Mouse (Mus musculus): ENCODE data around the gene Rccd1.

DNA sequence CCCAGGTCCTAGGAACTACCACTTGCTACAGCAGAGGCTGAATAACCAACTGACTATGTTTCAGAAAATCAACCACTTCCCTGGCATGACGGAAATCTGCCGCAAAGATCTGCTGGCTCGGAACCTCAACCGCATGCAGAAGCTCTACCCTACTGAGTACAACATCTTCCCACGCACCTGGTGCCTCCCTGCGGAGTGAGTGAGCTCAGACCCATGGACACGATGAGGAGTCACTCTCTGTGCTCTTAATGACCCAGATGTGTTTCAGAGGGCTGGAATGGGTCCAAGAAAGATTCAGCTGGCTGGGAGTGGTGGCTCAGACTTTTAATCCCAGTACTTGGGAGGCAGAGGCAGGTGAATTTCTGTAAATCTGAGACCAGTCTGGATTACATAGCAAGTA is 71.8 kb downstream of the Rccd1 start:
- no peak for TF ChIP-seq CTCF (IDR thresholded peaks at IDR 0.05; ENCODE audit: low read depth)
- TF ChIP-seq EP300 (IDR thresholded peaks at IDR 0.05; ENCODE audit: low read depth): no peak
